Mouse (Mus musculus) erythroblast, adult 5-6 weeks (primary cell): ENCODE measurements around the gene Adamts2. TPM values are rescaled to one million over a fixed set of nuclear protein-coding genes. Genes with fewer than 3 reads are reported as not detected.

Experiments used
- ATAC-seq: replicated peaks from 2 replicates; pipeline ENCODE4 v1.8.0; 2016; ENCODE audit warnings: moderate number of reproducible peaks, mild to moderate bottlenecking, moderate TSS enrichment, inconsistent platforms; ENCODE audit not compliant: poor library complexity, low FRiP score, severe bottlenecking
- total RNA-seq, 2 experiments: library from RNA; stranded (forward) in 1 of 2; stranded (reverse) in 1 of 2; fragments of 150-400 nt in 1 of 2; fragments of 200-764, 138-1000 nt in 1 of 2; gene quantifications; 2 replicates each; pipeline versions ENCODE4 v1.2.3 to v1.2.4; 2015 to 2017; ENCODE audit warnings: low replicate concordance in 2 of 2

Adamts2 gene
- total RNA-seq, 2 experiments from 2014 or later, result 0.09 TPM; not detected in 1

DNA sequence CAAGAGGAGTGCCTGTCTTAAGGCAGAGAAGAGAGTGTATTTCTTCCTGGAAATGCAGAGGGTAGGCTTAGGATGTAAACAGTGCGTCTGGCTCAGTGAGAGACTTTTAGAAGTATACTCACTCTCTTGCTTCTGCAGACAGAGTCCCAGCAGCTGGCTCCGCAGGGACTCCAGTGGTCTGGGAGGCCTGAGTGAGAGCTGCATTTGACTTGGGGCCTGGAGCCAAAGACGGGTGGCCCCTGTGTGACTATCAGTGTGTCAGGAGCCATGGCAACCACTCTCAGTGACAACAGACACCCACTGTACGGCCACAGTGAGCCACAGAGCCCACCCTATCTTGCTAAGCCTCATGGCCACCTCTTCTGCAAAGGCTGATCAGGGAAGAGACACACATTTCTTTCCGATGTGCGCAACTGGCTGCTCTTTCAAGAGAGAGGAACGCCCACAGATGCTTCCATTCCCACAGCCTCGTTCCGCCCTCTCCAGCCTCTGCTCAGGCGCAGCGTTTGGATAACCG is 115.6 kb downstream of the Adamts2 start:
- ATAC-seq, result no peak

DNA sequence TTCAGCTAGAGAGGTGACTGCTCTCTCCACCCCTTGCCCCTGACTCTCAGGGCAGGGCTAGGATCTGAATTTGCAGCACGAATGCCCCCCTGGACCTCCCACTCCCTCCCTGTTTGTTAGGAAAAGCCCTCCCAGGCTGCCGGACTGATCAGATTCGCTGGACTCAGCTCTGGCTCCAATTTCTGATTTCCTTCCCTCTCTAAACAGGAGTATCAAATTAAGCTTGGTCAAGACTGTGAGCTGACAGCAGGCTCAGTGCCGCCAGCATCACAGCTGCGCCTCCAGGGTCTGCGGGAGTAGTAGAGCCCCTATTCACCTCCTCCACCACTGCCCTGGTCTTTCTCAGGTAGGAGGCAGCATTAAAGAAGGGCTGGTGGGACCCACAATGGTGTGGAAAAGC is 117.0 kb downstream of the Adamts2 start:
- no peak for ATAC-seq

DNA sequence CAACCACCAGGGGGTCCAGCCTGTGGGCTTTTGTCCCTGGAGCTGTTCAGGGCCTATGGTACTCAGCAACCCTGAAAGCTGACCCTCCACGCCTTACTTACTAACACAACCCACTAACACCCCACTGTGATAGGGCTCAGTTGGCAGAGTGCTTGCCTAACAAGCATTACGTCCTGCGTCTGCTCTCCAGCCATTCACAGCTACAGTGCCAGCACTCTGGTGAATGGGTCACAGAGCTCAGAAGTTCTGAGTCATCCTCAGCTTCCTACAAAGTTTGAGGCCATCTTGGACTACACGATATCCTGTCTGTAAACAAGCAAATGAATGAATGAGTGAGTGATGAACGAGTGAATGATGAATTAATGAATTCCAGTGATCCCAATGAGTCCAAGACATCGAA is 118.5 kb downstream of the Adamts2 start:
- no peak for ATAC-seq

DNA sequence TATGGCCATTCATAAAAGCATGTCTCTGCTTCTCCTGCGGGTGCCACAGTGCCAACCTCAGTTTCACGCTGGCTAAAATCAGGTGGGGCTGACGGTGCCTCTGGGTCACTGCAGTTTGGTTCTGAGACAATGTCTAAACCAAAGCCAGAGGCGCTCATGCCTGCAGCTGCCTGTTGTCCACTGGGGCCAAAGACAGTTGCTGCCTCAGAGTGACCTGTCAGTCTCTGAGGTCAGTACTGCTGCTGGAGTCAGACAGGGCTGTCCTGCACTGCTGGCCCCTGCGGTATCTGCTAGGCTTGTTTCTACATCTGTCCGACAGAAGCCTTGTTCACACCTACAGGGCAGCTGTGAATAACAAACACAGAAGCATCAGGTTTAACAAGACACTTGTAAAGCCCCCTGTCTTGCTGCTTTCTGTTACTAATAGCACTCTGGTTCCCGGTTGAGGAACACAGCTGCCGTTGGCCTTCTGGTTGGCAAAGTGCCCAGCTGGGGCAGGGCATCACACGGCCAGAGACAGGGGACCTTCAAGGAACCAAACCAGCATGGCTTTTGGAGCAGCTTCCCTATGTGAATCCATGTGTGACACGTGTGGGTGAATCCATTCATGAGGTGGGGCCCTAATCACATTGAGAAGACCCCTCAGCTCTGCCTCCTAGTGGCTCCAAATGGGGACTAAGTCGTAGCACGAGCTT is 119.1 kb downstream of the Adamts2 start:
- ATAC-seq, result no peak

DNA sequence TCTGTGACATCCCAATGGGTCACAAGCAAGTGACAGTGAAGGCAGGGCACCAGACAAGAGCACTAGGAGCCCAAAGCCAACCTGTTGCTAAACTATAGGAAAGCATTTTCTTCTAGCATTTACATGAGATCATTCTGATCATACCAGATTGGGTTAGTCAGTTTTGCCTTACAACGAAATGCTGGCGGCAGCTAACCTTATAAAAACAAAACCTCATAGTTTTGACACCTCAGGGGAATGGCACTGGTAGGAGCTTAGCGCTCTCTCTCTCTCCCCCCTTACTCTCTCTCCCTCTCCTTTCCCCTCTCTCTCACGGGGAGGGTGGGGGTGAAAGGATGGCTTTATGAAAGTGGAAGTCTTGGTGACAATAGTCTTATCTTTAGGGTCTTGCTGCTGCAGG is 123.7 kb downstream of the Adamts2 start:
- ATAC-seq, result no peak

DNA sequence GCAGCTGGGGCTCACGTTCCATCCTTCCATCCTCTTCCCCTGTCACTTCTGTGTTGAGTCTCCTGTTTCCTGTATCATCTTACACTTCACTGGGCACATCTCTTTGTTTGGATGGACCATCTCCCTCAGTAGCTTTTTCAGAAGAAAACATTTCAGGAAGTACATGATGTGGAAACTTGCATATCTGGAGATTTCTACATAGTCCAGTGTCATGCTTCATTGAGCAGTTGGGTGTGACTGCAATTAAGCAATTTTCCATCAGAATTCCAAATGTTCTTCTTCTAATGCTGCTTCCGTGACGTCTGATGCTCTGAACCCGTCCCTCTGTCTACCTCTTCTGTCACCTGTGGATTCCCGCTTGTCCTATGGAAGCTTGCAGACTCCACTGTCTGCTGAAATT is 124.2 kb downstream of the Adamts2 start:
- no peak for ATAC-seq

DNA sequence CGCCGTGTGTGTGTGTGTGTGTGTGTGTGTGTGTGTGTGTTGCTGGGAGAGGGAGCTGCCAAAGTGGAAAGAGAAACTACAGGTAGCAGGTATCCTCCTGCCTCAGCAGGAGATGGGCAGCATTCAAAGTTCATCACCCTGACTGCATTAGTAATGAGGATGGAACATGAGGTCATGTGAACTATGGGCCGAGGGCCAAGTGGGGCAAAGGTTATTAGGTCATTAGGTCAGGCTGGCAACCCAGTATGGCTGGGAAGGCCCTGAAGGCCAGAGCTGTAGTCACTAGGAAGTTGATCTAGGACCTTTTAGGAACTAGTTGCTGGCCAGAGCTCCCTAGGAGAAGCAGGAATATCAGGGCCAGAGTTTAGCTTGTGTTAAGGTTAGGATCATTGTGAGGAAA is 131.3 kb downstream of the Adamts2 start:
- ATAC-seq, result no peak

DNA sequence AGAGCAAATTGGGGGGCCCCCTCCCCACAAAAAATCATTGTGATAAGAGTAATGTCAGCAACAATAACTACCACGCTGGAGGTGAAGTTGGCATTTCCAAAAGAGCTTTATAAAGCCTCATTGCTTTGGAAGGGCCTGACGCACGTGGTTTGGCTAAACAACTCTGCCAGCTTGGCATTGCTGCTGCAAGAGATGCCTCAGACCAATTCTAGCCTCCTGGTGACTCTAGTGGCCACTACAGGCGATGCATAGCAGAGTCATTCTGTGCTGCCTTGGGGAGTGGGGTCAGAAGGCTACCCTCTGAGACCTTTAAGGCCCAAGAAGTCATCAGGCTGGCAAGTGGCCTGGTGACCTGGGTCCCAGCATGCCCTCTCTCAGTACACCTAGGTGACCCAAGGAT is 132.2 kb downstream of the Adamts2 start:
- ATAC-seq, result no peak

DNA sequence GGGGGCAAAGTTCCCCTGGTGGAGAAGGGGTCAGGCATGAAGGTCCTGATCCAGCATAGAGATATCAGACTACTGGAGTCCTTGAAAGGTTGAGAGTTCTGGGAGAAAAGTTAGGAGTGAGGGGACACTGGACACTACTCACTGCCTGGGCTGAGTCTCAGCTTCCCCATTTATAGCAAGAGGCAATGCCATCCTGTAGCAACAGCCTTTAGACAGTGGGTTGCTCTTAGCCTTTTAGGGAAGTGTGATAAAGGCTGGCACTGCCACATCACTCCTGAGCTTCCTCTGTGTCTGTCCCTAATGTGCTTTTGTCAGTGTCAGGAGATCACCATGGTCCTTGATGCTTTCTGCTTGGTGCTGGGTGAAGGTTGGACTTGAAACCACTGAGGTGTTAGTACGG is 134.7 kb downstream of the Adamts2 start:
- no peak for ATAC-seq

DNA sequence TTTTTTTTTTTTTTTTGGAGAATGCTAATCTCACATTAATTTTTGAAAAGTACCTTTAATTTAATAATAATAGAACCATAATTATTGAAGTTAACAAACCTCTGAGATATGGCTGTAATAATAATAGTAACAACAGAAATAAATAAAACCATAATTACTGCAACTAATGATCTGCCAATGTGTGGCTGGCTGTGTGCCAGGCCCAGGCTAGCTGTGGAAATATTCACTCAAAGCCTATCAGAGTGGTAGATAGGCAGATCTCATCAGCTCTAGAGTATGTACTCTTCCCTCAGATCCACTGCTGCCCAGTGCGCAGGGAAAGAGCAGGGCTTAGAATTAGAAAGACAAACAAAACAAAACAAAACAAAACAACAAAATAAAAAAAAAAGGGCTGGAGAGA is 136.6 kb downstream of the Adamts2 start:
- ATAC-seq, result no peak

DNA sequence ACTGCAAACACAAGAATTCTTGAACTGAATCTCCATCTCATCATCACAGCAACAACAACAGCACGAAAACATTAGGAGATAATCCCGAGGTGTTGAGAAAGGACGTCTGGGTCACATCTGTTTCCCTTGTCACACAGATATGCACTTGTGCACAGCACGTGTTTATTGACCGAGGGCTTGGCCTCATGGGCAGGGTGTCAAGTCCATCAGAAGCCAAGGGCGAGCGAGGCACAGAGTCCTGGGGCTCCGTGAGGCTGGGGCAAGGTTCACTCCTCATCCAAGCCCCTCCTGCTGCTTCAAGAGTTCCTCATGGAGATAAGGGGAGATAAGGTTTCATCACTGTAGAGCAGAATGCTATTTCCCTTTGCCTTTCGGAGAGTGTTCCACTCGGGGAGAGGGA is 137.6 kb downstream of the Adamts2 start:
- ATAC-seq, result no peak

DNA sequence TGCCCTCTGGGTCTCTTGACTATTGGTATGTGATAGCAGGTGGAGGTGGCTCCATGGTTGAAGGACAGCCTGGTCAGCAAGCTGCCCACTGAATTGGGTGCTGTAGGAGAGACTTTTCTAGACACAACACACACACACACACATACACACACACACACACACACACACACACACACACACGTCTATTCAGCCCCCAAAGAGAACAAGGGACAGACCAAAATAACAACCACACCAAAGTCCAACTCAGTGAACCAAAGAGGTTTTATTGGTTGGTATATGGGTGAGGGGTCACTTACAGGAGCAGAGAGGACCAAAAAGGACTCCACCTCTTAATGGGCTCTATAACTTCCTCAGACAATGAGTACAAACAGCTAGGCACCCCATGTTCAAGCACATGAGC is 140.3 kb downstream of the Adamts2 start:
- ATAC-seq, result no peak

DNA sequence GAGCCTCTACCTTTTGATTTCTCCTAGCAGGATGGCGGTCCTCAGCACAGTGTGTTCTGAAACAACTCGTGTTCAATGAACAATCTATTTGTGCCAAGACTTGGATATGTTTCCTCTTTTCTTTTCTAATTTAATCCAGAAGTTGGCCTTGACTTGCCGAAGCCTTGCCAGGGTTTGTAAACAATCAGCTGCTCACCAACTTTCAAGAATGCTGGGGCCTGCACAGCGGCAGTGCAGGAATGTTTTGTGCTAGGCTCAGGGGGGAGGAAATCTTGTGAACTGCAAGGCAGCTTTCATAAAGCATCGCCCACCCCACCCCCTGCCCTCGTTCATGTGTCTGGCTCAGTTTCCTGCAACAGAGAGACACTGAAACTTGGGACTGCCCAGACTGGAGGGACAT is 143.1 kb downstream of the Adamts2 start:
- ATAC-seq, result no peak

DNA sequence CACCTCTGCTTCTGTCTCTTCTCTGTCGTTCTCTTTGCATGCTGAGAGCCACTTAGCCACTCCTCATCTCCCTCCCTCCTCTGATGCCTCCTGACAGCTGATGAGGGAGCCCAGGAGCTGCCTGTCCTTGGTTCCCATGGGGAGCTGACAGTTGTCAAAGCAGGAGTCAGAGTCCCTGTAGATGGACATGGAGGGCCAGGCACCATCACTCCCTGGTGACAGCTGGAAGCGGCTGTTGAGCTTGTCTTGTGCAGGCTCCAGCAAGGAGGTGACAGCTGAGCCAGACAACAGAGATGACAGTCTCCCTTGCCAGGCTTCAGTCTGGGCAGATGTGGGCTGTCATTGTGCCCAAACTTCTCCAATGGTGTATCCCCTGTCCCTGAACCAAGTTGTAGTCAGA is 144.6 kb downstream of the Adamts2 start:
- no peak for ATAC-seq

DNA sequence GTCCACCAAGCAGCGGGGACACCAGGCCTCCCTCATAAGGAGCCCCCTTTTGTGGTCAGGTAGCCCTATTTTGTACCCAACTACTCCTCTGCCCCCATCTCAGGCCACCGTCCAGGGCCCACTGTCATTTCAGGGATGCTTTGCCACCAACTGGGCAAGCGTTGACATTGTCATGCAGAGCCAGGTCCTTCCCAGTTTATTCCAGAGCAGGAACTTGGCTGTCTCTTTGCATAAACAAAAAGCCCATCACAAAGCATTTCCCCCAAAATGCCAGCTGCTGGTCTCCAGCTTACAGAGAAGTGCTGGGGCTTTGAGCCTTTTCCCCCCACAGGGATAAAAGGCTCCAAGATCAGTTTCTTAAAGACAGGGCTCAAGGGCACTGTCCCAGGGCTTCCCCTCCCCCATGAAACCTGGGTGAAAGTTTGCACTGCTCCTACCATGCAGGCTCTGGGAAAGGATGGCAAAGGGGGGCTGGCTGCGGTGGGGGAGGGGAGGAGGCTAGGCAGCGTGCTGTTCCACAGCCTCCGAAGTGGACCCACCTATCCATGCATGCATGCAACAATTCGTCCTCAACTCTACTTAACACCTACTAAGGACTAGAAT is 149.2 kb downstream of the Adamts2 start:
- no peak for ATAC-seq

DNA sequence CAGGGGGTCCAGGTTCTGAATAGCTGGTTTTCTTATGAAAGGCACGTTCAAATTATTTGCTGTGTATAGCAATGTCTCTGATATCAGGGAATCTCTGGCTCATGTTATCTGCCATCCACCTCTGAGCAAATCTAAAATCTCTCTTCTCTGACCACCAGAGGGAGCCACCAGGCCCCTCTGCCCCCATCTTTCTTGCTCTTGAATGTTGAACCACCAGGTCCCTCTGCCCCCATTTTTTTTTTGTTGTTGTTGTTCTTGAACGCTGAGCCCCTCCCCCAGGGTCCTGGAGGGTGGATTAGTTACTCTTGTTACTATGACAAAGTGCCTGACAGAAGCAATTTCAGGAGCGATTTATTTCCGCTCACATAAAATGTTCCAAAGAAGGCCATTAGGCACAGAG is 155.9 kb downstream of the Adamts2 start:
- no peak for ATAC-seq

DNA sequence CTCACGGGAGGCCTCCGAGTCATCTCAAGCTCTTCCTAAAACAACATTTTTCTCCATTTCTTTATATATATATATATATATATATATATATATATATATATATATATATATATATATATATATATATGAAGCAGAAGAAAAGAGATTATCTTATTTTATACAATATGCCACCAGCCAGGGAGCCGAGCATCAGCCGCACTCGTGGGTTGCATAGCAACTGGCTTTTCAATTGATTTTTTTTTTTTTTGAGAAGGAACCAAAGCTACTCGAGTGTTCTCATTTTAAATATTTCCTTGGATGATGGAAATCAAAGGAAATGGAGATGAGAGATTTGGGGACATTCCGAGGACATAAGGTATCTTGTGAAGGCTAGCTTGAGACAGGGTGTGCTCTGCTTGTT is 164.6 kb downstream of the Adamts2 start:
- no peak for ATAC-seq

DNA sequence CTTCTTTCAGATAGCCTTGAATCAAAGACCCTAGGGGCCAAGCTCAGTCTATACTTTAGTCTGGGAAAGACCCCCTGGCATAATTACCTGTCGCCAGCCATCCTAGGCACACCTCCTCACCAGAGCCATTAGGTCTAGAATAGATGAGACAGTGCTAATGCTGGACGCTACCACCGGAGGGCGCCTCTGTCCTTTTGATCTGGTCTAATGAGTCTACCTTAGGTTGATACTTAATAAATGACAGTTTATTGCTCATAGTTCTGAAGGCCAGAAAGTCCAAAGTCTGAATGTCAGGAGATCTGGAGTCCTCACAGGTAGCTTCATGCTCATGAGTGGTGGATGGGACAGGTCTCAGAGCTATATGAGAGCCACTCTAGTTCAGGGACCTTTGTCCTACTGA is 165.2 kb downstream of the Adamts2 start:
- no peak for ATAC-seq

DNA sequence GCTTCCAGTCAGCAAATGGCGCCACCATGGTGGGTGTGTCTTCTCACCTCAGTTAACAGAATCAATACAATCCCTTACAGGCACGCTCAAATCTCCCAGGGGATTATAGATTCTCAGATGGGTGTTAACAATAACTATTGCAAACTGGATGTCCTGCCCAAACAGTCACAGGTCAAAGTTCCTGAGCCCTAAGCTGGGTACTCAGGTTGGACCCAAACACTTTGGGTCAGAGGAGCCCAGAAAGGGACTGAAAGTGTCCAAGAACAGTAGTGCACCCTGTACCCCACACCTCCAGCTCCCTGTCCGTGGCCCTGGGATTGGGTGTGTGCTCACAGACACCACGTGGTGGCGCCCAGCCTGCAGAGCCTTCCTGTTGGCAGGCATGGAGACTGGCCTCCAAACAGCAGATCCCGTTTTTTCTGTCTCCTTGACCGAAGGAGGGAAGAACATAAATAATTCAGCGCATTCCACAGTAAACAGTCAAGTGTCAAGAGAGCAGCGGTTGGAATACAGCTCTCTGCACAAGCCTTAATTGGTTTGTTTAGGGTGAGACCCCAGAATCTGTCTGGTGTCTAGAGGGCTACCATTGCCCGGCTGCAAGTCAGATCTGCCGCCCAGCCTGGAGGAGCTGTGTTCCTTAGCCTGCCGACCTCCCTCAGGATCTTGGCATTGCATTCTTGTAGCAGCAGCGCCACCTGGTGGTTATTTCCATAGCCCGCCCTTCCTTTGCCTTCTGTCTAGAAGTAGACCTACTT is 167.3 kb downstream of the Adamts2 start:
- ATAC-seq, result no peak

DNA sequence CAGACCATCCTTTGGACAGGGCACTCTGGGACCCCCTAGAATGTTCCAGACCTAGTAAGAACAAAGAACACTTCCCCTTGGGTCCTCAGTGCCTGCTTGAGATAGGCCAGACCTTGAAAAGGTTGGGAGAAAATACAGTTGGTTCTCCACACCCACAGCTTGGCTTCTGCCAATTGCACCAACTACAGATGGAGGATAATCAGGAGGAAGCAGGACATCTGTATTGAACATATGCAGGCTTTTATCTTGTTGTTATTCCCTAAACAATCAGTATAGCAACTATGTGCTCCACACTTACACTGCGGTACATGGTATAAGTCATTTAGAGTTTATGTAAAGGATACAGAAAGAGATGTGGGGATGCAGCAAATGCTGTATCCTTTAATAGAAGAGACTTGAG is 169.1 kb downstream of the Adamts2 start:
- no peak for ATAC-seq

DNA sequence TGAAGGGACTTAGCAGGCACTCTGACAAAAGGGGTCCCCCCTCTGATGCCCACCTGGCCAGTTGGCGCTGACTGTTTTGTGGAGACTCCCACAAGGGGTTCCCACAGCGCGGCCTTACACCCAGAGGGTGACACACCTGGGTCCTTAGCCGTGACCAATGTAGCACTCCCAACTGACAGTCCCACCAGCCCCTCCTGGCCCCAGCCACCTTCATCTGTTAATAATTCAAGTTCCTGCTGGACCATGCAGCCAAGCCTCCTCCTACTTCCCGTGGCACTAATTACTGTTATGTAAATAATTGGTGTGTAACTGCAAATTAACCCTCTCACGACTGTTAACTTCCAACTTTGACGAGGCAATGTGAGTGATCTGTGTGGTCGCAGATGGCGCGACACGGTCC is 195.8 kb downstream of the Adamts2 start:
- no peak for ATAC-seq
